Mouse (Mus musculus) limb, embryonic 11.5 days (tissue): ENCODE measurements around the gene Ggta1. TPM values are rescaled to one million over a fixed set of nuclear protein-coding genes. Genes with fewer than 3 reads are reported as not detected.

Source experiments
- ATAC-seq: fragments of 200-750 bp; cut with Nextera tagmentation; 2 replicates; pipeline ENCODE4 v1.8.0; 2017; ENCODE audit warnings: low read depth; ENCODE audit not compliant: insufficient number of reproducible peaks, low FRiP score, low TSS enrichment
- DNase-seq: peaks from one replicate; pipeline ENCODE4 v3.0.0-alpha.2; 2015; ENCODE audit warnings: low spot score
- H3K27ac ChIP-seq: fragments of 300-500 bp; sonication (generic); replicated peaks from 2 replicates; pipeline ENCODE4 v1.5.1; 2014; ENCODE audit warnings: low read depth, mild to moderate bottlenecking, low read length
- H3K27me3 ChIP-seq: fragments of 300-500 bp; sonication (generic); 2 replicates; pipeline ENCODE4 v1.6.1; 2014; ENCODE audit warnings: mild to moderate bottlenecking, low read length, mixed read lengths; ENCODE audit not compliant: control insufficient read depth, insufficient read depth
- H3K36me3 ChIP-seq: fragments of 300-500 bp; sonication (generic); 2 replicates; pipeline ENCODE4 v1.6.1; 2014; ENCODE audit warnings: mild to moderate bottlenecking, low read length, moderate library complexity, mixed read lengths; ENCODE audit not compliant: control insufficient read depth, insufficient read depth
- H3K4me1 ChIP-seq: fragments of 300-500 bp; sonication (generic); 2 replicates; pipeline ENCODE4 v1.6.1; 2014; ENCODE audit warnings: low read length, mixed read lengths; ENCODE audit not compliant: control insufficient read depth, insufficient read depth
- H3K4me2 ChIP-seq: fragments of 300-500 bp; sonication (generic); 2 replicates; pipeline ENCODE4 v1.6.1; 2014; ENCODE audit warnings: low read depth, mild to moderate bottlenecking, moderate library complexity; ENCODE audit not compliant: severe bottlenecking
- H3K4me3 ChIP-seq: fragments of 300-500 bp; sonication (generic); 2 replicates; pipeline ENCODE4 v1.5.1; 2014; ENCODE audit warnings: low read depth, low read length
- H3K9ac ChIP-seq: fragments of 300-500 bp; sonication (generic); 2 replicates; pipeline ENCODE4 v1.6.1; 2014; ENCODE audit warnings: mild to moderate bottlenecking, low read length
- H3K9me3 ChIP-seq: fragments of 300-500 bp; sonication (generic); 2 replicates; pipeline ENCODE4 v1.6.1; 2016; ENCODE audit warnings: low read length; ENCODE audit not compliant: control insufficient read depth
- WGBS: fragments of 180-500 bp; shearing (Covaris S2); extraction: QIAGEN DNeasy Blood & Tissue Kit; methylation state at CpG from one replicate; pipeline ENCODE4 v1.1.7; 2014; 5-methylcytosine and 5-hydroxymethylcytosine counted together
- polyA plus RNA-seq: library from polyadenylated mRNA; unstranded; fragments of >200 nt; fragmentation: Nextera tagmentation; extraction: Ambion mirVana; gene quantifications from 2 replicates; pipeline ENCODE4 v1.2.1, GENCODE M21; 2014

Gene Ggta1
- polyA plus RNA-seq, 1 experiment from 2014 or later = 6.0 TPM

- Histone ChIP-seq H3K4me1 (no peaks in the 10 kb centered on the region), H3K9me3 (no peaks in the 10 kb centered on the region), H3K4me2 (no peak overlapping the region), H3K4me3 (no peak overlapping the region), H3K27ac (no peak overlapping the region), H3K9ac (no peak overlapping the region), H3K36me3 (no peaks in the 10 kb centered on the region), H3K27me3 (no peaks in the 10 kb centered on the region)
- WGBS = 56% methylated on average over 6 of the region's 6 CpGs
- no peak for ATAC-seq
- DNase-seq = no peak
These were observed 85.4 kb downstream of the Ggta1 start for GRCm38 (mm10) chr2:35377600-35377999.

GRCm38 (mm10) chr2:35373003-35373402, 90.0 kb downstream of the Ggta1 start:
- H3K9me3 ChIP-seq = no peaks in the 10 kb centered on the region
- no peaks in the 10 kb centered on the region for H3K27me3 ChIP-seq
- no peak overlapping the region for H3K4me2 ChIP-seq
- H3K27ac ChIP-seq = no peak overlapping the region
- ATAC-seq (no peak), DNase-seq (peak; percentile 64)
- 17% methylated on average over 3 of the region's 3 CpGs for WGBS
- H3K4me3 ChIP-seq = no peak overlapping the region
- no peaks in the 10 kb centered on the region for H3K36me3 ChIP-seq
- H3K4me1 ChIP-seq = no peaks in the 10 kb centered on the region
- no peak overlapping the region for H3K9ac ChIP-seq

GRCm38 (mm10) chr2:35370686-35371085, 92.3 kb downstream of the Ggta1 start:
- Histone ChIP-seq H3K4me3 (no peak overlapping the region), H3K4me1 (no peaks in the 10 kb centered on the region), H3K27me3 (no peaks in the 10 kb centered on the region), H3K27ac (no peak overlapping the region), H3K9ac (no peak overlapping the region), H3K36me3 (no peaks in the 10 kb centered on the region), H3K9me3 (no peaks in the 10 kb centered on the region), H3K4me2 (no peak overlapping the region)
- DNase-seq (no peak), ATAC-seq (no peak)

- ATAC-seq (no peak), DNase-seq (no peak)
- Histone ChIP-seq H3K9ac (no peak within 1 kb of the TSS), H3K4me1 (no peaks in the 10 kb centered on the region), H3K4me3 (no peak within 1 kb of the TSS), H3K4me2 (no peak within 1 kb of the TSS), H3K9me3 (no peaks in the 10 kb centered on the region), H3K36me3 (no peaks in the 10 kb centered on the region), H3K27me3 (no peaks in the 10 kb centered on the region), H3K27ac (no peak within 1 kb of the TSS)
- WGBS = 81% methylated on average over 2 of the region's 2 CpGs
These were observed 95.4 kb downstream of the Ggta1 start, which contains the start of gene 4930568D16Rik for GRCm38 (mm10) chr2:35367629-35368028. Gene 4930568D16Rik, minus strand, starts transcription at chr2:35367729.

Other genes starting within 250 kb of the Ggta1 start
- gene Gsn, start 206.9 kb downstream of the Ggta1 start, polyA plus RNA-seq = 26.0 and 31.8 TPM in 2 replicates
- 10.9 and 12.0 TPM in 2 replicates for gene Stom, start 126.3 kb downstream of the Ggta1 start, polyA plus RNA-seq
- not detected in 2 replicates for gene 4930568D16Rik, start 95.5 kb downstream of the Ggta1 start, polyA plus RNA-seq
- not detected in 2 replicates for gene 4930402F06Rik, start 66.1 kb downstream of the Ggta1 start, polyA plus RNA-seq
- 53.9 and 56.4 TPM in 2 replicates for gene Dab2ip, start 95.0 kb upstream of the Ggta1 start, polyA plus RNA-seq